Mouse (Mus musculus): Measurements from ENCODE around the gene Stim2.

GRCm38 (mm10) chr5:54024610-54025009, 26.3 kb downstream of the Stim2 start:
- TF ChIP-seq MYOD1 (IDR thresholded peaks at IDR 0.05; ENCODE audit: control insufficient read depth in 1 of 3, insufficient read length in 2 of 3, low read depth in 2 of 3) (no peak), POLR2A (IDR thresholded peaks at IDR 0.05; ENCODE audit: insufficient read length, low read depth) (no peak), USF1 (IDR thresholded peaks at IDR 0.05; ENCODE audit: low read depth) (no peak), MAX (IDR thresholded peaks at IDR 0.05; ENCODE audit: low read depth) (no peak), POLR2AphosphoS2 (IDR thresholded peaks at IDR 0.05; ENCODE audit: insufficient read length, low read depth) (no peak), TCF12 (IDR thresholded peaks at IDR 0.05; ENCODE audit: insufficient read depth, poor library complexity, severe bottlenecking) (no peak), REST (IDR thresholded peaks at IDR 0.05; ENCODE audit: insufficient read depth, insufficient read length) (no peak), E2F4 (IDR thresholded peaks at IDR 0.05; ENCODE audit: insufficient read depth) (no peak), MYOG (IDR thresholded peaks at IDR 0.05; ENCODE audit: control insufficient read depth in 1 of 3, insufficient read depth in 1 of 3, insufficient read length in 2 of 3, low read depth in 2 of 3) (no peak), CEBPB (IDR thresholded peaks at IDR 0.05; ENCODE audit: insufficient read depth, poor library complexity, severe bottlenecking) (no peak), SRF (IDR thresholded peaks at IDR 0.05; ENCODE audit: control insufficient read depth, insufficient read length, low read depth) (no peak), TCF3 (IDR thresholded peaks at IDR 0.05; ENCODE audit: insufficient read length, low read depth) (no peak)

Data from myocyte (in vitro differentiated cells).